ENCODE assay signal across 7 mouse cellular contexts in genomic region chr3:96269511-96270474, GRCm38 (mm10). TPM values are rescaled to one million over a fixed set of nuclear protein-coding genes. Genes with fewer than 3 reads are reported as not detected.
DNase-seq lines count a peak whose midpoint lies in the region; ATAC-seq lines count a peak whose summit lies in the region.

TSS of gene Hist2h2bb (plus strand) at chr3:96269752.

- H3K4me1 ChIP-seq in embryonic facial prominence, embryonic 11.5 days (ENCODE audit: control insufficient read depth, insufficient read depth, low read length): no peaks in the 10 kb centered on the region
- peaks cover 6% of the 10 kb centered on the region for H3K4me1 ChIP-seq in limb, embryonic 11.5 days (ENCODE audit: control insufficient read depth, insufficient read depth, low read length)
- H3K4me1 ChIP-seq in midbrain, embryonic 14.5 days (ENCODE audit: control insufficient read depth, insufficient read depth, low read length): peaks cover 10% of the 10 kb centered on the region

- H3K27ac ChIP-seq in embryonic facial prominence, embryonic 11.5 days (replicated peaks; ENCODE audit: low read depth, low read length): peak within 1 kb of the TSS; percentile 95
- peak within 1 kb of the TSS; percentile 96 for H3K27ac ChIP-seq in limb, embryonic 11.5 days (replicated peaks; ENCODE audit: low read depth, low read length)
- peak within 1 kb of the TSS; percentile 79 for H3K27ac ChIP-seq in midbrain, embryonic 14.5 days (replicated peaks; ENCODE audit: low read depth, low read length)

- peak; percentile 91 for DNase-seq in adrenal gland, postnatal 14 days
- DNase-seq in embryonic facial prominence, embryonic 11.5 days (ENCODE audit: low spot score): peak; percentile 98
- peak; percentile 100 for DNase-seq in heart, adult 11 months
- DNase-seq in kidney, adult 18-20 months: peak; percentile 90
- DNase-seq in limb, embryonic 11.5 days (ENCODE audit: low spot score): peak; percentile 95
- peak; percentile 96 for DNase-seq in midbrain, embryonic 14.5 days
- peak; percentile 78 to 81 for DNase-seq in spleen, adult 18-20 months

- peak within 1 kb of the TSS; percentile 75 for H3K9ac ChIP-seq in embryonic facial prominence, embryonic 11.5 days (replicated peaks; ENCODE audit: low read length)
- peak within 1 kb of the TSS; percentile 81 for H3K9ac ChIP-seq in limb, embryonic 11.5 days (ENCODE audit: low read length)
- peak within 1 kb of the TSS; percentile 57 for H3K9ac ChIP-seq in midbrain, embryonic 14.5 days (replicated peaks; ENCODE audit: low read length)

- no peaks in the 10 kb centered on the region for H3K9me3 ChIP-seq in embryonic facial prominence, embryonic 11.5 days (replicated peaks; ENCODE audit: control insufficient read depth, low read length)
- H3K9me3 ChIP-seq in limb, embryonic 11.5 days (ENCODE audit: control insufficient read depth, low read length): no peaks in the 10 kb centered on the region
- no peaks in the 10 kb centered on the region for H3K9me3 ChIP-seq in midbrain, embryonic 14.5 days (ENCODE audit: control insufficient read depth, low read length)

- peak; percentile 95 for ATAC-seq in embryonic facial prominence, embryonic 11.5 days (replicated peaks; ENCODE audit: insufficient number of reproducible peaks, low FRiP score, low TSS enrichment, low read depth)
- peak; percentile 96 for ATAC-seq in limb, embryonic 11.5 days (ENCODE audit: insufficient number of reproducible peaks, low FRiP score, low TSS enrichment, low read depth)
- ATAC-seq in midbrain, embryonic 14.5 days (ENCODE audit: low FRiP score, low TSS enrichment): peak; percentile 97

- peak within 1 kb of the TSS; percentile 47 for H3K4me3 ChIP-seq in embryonic facial prominence, embryonic 11.5 days (ENCODE audit: low read depth, low read length)
- peak within 1 kb of the TSS; percentile 57 for H3K4me3 ChIP-seq in limb, embryonic 11.5 days (ENCODE audit: low read depth, low read length)
- H3K4me3 ChIP-seq in midbrain, embryonic 14.5 days (replicated peaks; ENCODE audit: low read depth, low read length): peak within 1 kb of the TSS; percentile 40

- WGBS in embryonic facial prominence, embryonic 11.5 days: under 1% methylated on average over 45 of the region's 45 CpGs
- WGBS in limb, embryonic 11.5 days: under 1% methylated on average over 45 of the region's 45 CpGs
- WGBS in midbrain, embryonic 14.5 days: under 1% methylated on average over 45 of the region's 45 CpGs

- H3K4me2 ChIP-seq in embryonic facial prominence, embryonic 11.5 days (ENCODE audit: low read depth, low read length): peak within 1 kb of the TSS; percentile 48
- peak within 1 kb of the TSS; percentile 71 for H3K4me2 ChIP-seq in limb, embryonic 11.5 days (ENCODE audit: low read depth, severe bottlenecking)
- H3K4me2 ChIP-seq in midbrain, embryonic 14.5 days (ENCODE audit: low read length): peak within 1 kb of the TSS; percentile 91

- H3K36me3 ChIP-seq in embryonic facial prominence, embryonic 11.5 days (replicated peaks; ENCODE audit: control insufficient read depth, insufficient read depth, low read depth, low read length): no peaks in the 10 kb centered on the region
- no peaks in the 10 kb centered on the region for H3K36me3 ChIP-seq in limb, embryonic 11.5 days (ENCODE audit: control insufficient read depth, insufficient read depth, low read length)
- H3K36me3 ChIP-seq in midbrain, embryonic 14.5 days (ENCODE audit: control insufficient read depth, insufficient read depth, low read length): no peaks in the 10 kb centered on the region

- H3K27me3 ChIP-seq in embryonic facial prominence, embryonic 11.5 days (ENCODE audit: control insufficient read depth, insufficient read depth, low read length): no peaks in the 10 kb centered on the region
- no peaks in the 10 kb centered on the region for H3K27me3 ChIP-seq in limb, embryonic 11.5 days (ENCODE audit: control insufficient read depth, insufficient read depth, low read length)
- H3K27me3 ChIP-seq in midbrain, embryonic 14.5 days (ENCODE audit: control insufficient read depth, insufficient read depth, low read length): no peaks in the 10 kb centered on the region

RNA-seq across cellular contexts. Expression of gene Hist2h2bb, which starts in this region (rescaled TPM):
- 370 and 432 TPM in 2 replicates for total RNA-seq in adrenal gland, postnatal 14 days (2021)
- 18.6 and 25.6 TPM in 2 replicates for polyA plus RNA-seq in embryonic facial prominence, embryonic 11.5 days (2014; fragmentation: Nextera tagmentation; extraction: Ambion mirVana)
- polyA plus RNA-seq in limb, embryonic 11.5 days (2014; fragmentation: Nextera tagmentation; extraction: Ambion mirVana): 22.3 and 24.0 TPM in 2 replicates
- polyA plus RNA-seq in midbrain, embryonic 14.5 days (2014; fragmentation: Nextera tagmentation; extraction: Ambion mirVana): 4.9 and 5.4 TPM in 2 replicates

Comparison
In these comparisons a context has a peak if more than half of its experiments do, and no peak if none do; other contexts are left out.
1. Peak in every context shown above with its lines: DNase-seq, ATAC-seq, H3K4me3 ChIP-seq and H3K27ac ChIP-seq.